Mouse (Mus musculus): Measurements from ENCODE around the gene Tas2r135.
A peak's percentile ranks its signal among the peaks of the same experiment; 100 is the strongest.

Tas2r135 gene

DNA sequence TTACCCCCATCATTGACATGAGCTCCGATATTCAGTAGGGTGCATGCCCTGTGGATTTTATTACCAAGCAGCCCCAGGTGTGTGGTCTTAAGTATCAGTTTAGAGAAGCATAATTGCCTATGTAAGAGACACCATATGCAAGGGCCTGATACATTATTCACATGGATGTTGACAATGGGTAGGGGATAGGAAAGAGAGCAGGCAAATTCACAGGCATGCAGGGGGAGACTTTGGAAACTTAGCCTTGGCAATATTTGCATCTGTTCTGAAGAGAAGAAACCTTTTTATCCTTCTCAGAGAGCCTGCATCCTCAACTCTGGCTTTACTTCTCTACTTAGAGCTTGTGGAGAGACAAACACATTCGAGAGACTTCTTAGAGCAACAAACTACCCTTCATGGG is at the start of gene Tas2r135:
Gene Tas2r135 (plus strand): TSS at position 301 of the 400 bp plus-strand sequence.
- DNase-seq: no peak

DNA sequence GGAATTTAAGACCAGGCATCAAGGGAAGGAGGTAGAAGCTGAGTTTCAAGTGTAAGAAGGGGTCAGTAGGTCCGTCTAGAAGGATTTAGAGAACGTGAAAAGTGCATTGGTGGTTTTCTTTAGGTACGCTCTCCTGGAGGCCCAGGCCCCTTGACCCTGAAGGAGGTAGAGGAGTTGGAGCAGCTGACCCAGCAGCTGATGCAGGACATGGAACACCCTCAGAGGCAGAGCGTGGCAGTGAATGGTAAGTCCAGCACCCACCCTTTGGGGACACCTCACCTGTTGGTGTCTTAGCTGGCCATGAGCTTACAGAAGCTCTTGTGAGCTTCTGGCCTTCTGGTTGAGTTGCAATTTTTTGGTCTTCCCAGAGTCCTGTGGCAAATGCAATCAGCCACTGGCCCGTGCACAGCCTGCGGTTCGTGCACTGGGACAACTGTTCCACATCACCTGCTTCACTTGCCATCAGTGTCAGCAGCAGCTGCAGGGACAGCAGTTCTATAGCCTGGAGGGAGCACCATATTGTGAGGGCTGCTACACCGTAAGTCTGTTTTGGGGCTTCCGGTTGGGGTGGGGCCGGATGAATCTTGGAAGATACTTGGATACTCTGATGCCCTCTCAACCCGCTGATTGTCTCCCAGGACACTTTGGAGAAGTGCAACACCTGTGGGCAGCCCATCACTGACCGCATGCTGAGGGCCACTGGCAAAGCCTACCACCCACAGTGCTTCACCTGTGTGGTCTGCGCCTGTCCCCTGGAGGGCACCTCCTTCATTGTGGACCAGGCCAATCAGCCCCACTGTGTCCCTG is 49.2 kb upstream of the Tas2r135 start:
- DNase-seq: no peak

- no peak for DNase-seq
These were observed 48.3 kb upstream of the Tas2r135 start for GRCm38 (mm10) chr6:42356913-42357312.

DNA sequence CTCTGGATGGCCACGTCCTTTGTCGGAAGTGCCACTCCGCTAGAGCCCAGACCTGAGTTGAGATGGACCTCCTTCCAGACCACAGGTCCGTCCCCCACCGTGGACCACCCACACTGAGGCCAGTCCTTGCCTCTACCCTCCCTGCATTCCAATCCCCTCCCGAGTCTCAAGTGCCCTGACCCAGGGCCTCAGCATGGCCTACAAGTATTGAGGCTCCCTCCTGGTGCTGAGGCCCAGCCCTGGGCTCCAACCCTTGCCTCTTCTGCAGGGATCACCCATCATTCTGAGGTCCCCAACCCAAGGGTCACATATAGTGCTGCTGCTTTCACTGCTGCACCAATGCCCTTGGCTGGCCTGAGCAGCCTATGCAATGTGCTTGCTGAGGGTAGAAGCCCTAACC is 47.3 kb upstream of the Tas2r135 start:
- DNase-seq: no peak

DNA sequence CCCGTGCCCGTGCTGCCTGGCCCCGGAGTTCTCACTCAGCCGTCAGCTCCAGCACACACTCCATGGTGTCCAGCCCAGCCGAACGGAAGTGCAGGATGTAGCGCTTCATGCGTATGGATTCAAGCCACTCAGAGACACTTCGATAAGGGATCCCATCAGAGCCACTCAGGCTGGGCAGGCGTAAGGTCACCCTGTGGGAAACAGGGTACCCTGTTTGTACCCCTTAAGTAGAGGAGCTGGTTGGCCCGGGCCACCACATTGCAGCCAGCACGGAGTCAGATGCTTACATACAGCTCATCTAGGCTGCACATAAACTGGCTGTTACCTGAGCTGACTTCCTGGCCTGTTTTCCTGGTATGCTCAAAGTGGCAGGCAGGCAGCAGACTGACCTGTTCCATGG is 46.3 kb upstream of the Tas2r135 start:
- DNase-seq: no peak

GRCm38 (mm10) chr6:42359364-42360147 is 45.7 kb upstream of the Tas2r135 start:
- DNase-seq: no peak

- DNase-seq: no peak
These were observed 44.9 kb upstream of the Tas2r135 start for GRCm38 (mm10) chr6:42360231-42360840.

DNA sequence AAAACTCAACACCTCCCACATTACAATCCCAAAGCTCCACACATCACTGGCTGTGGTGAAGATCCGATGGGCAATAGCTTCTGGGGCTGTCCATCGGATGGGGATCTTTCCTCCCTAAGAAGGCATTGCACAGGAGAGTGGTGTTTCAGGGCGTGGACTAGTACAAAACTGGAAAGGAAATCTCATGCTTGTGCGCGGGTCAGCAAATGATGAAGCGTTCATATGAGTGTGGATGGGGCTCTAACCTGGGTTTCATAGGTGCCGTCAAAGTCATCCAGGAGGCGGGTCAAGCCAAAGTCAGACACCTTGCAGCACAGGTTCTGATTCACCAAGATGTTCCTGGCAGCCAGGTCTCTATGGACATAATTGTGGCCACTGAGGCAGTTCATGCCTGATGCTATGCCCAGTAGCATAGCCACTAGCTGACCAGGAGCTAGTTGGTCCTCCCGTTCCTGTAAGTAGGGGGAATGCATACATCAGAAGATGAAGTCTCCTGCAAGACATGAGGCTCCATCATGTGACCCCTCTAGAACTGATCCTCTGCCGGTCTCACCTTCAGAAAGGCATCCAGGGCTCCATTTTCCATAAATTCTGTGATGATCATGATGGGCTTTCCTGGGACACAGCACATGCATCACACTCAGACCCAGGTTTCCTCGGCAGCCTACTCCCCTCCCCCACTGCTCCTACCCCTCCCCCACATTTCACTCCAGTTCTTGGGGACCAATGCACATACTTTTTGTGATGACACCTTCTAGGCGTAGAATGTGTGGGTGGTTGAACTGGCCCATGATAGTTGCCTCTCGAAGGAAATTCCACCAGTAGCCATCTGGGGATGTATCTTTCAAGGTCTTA is 44.0 kb upstream of the Tas2r135 start:
- no peak for DNase-seq

DNA sequence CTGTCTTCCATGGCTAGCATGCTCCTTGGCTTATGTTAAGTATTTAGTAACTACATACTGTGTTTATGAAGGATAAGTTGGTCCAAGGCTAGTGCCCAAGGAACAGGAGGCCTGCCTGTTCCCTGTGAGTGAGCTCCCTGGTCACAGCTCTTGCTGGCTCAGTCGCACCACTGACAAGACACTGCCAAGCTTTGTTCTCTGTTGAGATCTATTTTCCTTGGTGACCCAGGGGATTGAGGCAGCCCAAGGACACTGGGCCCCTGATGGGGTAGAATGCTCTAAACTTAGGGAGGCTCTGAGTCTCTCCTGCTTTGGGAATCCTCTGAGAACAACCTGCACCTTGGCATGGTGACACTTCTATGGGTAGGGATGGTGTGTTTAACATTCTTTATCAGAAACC is 43.2 kb upstream of the Tas2r135 start:
- DNase-seq: no peak

GRCm38 (mm10) chr6:42362497-42362896 is 42.7 kb upstream of the Tas2r135 start:
- DNase-seq: no peak

DNA sequence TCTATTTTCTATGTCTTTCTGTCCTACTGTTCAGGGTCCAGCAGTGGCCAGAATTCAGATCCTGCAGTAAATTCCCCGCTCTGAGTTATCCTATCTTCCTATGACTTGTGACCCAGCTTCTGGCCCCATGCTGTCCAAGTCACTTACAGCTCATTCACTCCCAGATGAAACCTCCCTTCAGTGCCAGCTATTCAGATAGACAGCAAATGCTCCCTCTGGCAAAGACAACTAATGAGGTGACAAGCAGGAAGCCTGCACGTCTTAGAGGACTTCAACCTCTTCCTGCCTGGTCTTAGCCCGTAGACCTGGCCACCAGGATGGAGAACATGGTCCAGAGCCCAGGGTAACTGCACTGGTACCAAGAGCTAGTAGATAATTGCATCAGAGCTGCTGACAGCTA is 42.3 kb upstream of the Tas2r135 start:
- peak; percentile 35 for DNase-seq

GRCm38 (mm10) chr6:42364066-42364465 is 41.2 kb upstream of the Tas2r135 start:
- no peak for DNase-seq

- no peak for DNase-seq
These were observed 40.6 kb upstream of the Tas2r135 start for GRCm38 (mm10) chr6:42364607-42365006.

GRCm38 (mm10) chr6:42365215-42365614 is 40.0 kb upstream of the Tas2r135 start:
- DNase-seq: no peak

- no peak for DNase-seq
These were observed 35.4 kb upstream of the Tas2r135 start for GRCm38 (mm10) chr6:42369870-42370269.

- peak; percentile 87 for DNase-seq
These were observed 34.4 kb upstream of the Tas2r135 start for GRCm38 (mm10) chr6:42370630-42371363.

DNA sequence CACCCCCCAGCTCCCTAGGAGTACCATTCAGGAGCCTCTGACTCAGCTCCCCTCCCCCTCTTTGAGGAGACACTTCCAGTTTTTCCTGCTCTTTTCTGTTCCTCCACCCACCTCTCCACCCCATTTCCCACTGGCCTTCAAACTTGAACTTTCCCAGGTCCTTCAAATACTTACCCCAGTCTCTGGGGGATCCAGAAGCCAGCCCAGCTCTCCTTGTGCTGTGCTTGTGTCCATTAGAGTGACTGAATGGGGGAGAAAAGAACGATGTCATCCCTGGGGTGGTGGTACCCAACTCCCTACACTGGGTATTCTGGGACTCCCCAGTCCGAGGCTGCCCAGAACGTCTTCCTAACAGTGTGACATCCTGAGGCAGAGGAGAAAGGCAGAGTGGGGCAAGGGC is 33.2 kb upstream of the Tas2r135 start:
- no peak for DNase-seq

DNA sequence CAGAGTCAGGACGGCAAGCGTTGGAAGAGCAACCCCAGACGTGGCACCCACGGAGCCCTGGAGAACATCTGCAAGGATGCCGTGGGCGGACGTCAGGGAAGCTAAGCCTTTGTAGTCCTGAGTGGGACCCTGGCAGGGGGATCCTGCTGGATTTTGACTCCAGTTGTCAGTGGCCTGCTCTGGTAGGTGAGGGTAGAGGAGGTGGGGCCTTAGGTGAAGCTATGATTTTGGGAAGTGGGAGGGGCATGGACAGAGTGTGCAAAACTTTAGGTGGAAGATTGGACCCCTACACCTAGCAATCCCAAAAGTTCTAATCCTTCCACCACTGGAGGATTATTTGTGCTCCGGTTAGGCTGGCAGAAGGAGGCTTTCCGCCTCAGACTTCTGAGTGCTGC is 32.8 kb upstream of the Tas2r135 start:
- DNase-seq: no peak

DNA sequence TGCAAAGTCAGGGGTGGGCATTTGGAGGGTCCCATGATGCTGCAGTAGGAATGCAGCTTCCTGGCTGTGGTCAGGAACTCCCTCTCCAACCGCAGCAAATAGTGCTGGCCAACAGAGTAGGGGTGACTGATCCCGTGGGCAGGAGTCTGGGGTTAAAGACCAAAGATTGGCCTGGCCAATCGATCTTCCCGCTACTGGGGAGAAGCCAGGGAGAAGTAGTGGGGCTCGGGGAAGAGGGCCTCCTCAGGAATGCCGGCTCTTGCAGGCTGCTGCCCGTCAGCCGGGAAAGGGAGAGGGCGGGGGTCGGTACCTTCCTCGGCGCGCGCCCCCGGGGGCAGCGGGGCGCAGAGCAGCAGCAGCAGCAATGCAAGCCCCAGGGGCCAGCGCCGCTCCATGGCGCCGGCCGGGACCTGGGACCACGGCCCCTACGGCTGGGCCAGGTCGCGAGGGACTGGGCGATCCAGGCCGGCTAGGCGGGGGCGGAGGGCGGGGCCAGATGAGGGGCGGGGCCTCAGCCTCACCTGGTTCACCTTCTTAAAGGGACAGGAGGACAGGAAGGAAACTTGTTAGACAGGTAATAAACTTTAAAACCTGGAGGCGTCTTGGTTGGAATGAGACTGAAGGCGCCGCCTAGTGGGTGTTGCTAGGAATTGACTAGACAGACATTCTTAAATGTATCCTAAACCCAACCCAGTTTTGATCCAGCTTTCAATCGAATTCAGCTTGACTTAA is 32.3 kb upstream of the Tas2r135 start, which contains the start of gene Epha1:
Gene Epha1 (minus strand): TSS at position 453 of the 732 bp plus-strand sequence.
- DNase-seq: peak; percentile 64

- DNase-seq: no peak
These were observed 31.4 kb upstream of the Tas2r135 start for GRCm38 (mm10) chr6:42373669-42374430.
